Mouse (Mus musculus) cortical plate, adult 2 months (tissue): Measurements from ENCODE around the gene Dhrs7c.

ENCODE experiments used
- CTCF ChIP-seq: fragments of 200-500 bp; IDR thresholded peaks from 2 replicates; pipeline ENCODE4 v1.5.1; 2011; ENCODE audit warnings: mild to moderate bottlenecking, control low read depth, low read length; ENCODE audit not compliant: insufficient read depth; ENCODE audit errors: extremely low read depth
- POLR2A ChIP-seq: fragments of 200-500 bp; IDR thresholded peaks from 2 replicates; pipeline ENCODE4 v1.6.1; 2011; ENCODE audit warnings: mild to moderate bottlenecking, low read length, control low read depth; ENCODE audit not compliant: insufficient read depth; ENCODE audit errors: extremely low read depth

DNA sequence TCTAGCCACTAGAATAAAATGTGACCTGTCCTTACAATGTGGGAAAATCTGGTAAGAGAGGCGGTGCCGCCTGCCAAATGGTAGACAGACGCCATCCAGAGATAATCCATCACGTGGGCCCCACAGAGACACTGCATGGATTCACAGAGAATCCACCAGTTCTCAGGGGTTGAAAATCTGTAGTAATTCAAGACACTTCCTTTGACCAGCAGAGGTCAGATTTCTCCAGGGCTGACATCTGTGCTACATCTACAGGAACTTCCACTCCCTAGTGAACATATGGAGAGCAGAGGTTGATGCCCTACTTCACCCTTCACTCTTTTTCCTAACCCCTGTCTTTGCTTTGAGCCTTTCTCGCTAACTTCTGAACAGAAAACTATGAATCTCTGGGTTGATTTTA, 67.1 kb downstream of the Dhrs7c start:
- TF ChIP-seq CTCF: no peak
- TF ChIP-seq POLR2A: no peak
